Mouse (Mus musculus) erythroblast, embryonic 14.5 days (primary cell): ENCODE results near the gene Tas2r118. TPM values are rescaled to one million over a fixed set of nuclear protein-coding genes. Genes with fewer than 3 reads are reported as not detected.

Experiments used
- H3K27me3 ChIP-seq: 2 replicates; pipeline ENCODE4 v1.6.1; 2012; ENCODE audit warnings: inconsistent platforms; ENCODE audit not compliant: control insufficient read depth
- H3K36me3 ChIP-seq: 2 replicates; pipeline ENCODE4 v1.6.1; 2012; ENCODE audit warnings: mild to moderate bottlenecking, inconsistent platforms; ENCODE audit not compliant: control insufficient read depth
- H3K4me1 ChIP-seq: 2 replicates; pipeline ENCODE4 v1.6.1; 2012; ENCODE audit warnings: inconsistent platforms; ENCODE audit not compliant: control insufficient read depth
- H3K4me3 ChIP-seq: replicated peaks from 2 replicates; pipeline ENCODE3; 2012; ENCODE audit warnings: moderate library complexity, mild to moderate bottlenecking, inconsistent platforms
- H3K9me3 ChIP-seq: 2 replicates; pipeline ENCODE4 v1.6.1; 2012; ENCODE audit warnings: low read length, inconsistent platforms, mixed read lengths; ENCODE audit not compliant: control insufficient read depth
- GATA1 ChIP-seq: IDR thresholded peaks from 2 replicates; pipeline ENCODE4 v1.6.1; 2012; ENCODE audit warnings: low read length, inconsistent platforms, mixed read lengths
- TAL1 ChIP-seq: IDR thresholded peaks from 3 replicates; pipeline ENCODE4 v1.6.1; 2012; ENCODE audit warnings: low read length, inconsistent platforms, mixed read lengths
- polyA plus RNA-seq: library from polyadenylated mRNA; stranded (reverse); fragments of >175 nt; gene quantifications from 2 replicates; pipeline ENCODE4 v1.2.3, GENCODE M21; 2012

Gene Tas2r118
- not detected in 2 replicates for polyA plus RNA-seq

DNA sequence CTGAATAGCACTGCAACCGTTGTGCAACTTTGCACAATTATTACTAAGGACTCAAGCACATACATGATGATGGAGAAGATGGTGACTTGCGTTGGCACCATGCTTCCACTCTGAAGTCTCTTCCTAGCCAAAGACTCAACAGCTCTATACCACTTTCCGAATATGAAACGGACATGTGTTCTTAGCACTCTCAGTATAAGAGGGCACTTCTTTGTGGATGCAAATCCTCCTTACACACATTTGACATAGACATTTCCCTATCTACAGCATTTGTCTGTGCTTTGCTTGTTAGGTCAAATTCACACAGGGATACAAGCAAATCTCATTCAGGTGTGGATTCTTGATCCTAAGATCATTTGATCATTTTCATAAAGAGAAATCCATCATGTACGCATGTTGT is at the start of gene Tas2r118:
Tas2r118 (minus strand) TSS at position 101 of the 400 bp plus-strand sequence.
- H3K27me3 ChIP-seq: no peaks in the 10 kb centered on the region
- TF ChIP-seq GATA1 (no peak), TAL1 (no peak)
- no peaks in the 10 kb centered on the region for H3K36me3 ChIP-seq
- H3K9me3 ChIP-seq: no peaks in the 10 kb centered on the region
- H3K4me3 ChIP-seq: no peak within 1 kb of the TSS
- H3K4me1 ChIP-seq: no peaks in the 10 kb centered on the region

DNA sequence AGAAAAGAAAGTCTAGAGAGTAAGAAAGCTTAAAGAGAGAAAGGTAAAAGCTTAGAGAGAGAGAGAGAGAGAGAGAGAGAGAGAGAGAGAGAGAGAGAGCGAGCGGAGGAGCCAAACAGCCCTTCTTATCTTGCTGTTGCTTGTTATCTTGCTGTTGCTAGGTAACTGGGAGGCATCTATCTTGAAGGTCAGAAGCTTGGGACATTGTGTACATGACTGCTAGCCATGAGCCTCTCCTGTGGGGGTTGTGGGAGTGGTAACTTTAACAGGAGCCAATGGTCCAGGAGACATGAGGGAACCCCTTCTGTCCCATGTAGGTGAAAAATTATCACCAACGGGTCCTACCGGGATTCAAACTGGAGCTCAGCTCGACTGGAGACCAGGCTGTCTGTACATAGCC is 48.5 kb upstream of the Tas2r118 start:
- Histone ChIP-seq H3K36me3 (no peaks in the 10 kb centered on the region), H3K4me1 (no peaks in the 10 kb centered on the region), H3K9me3 (no peaks in the 10 kb centered on the region), H3K4me3 (no peak overlapping the region), H3K27me3 (no peaks in the 10 kb centered on the region)
- TF ChIP-seq TAL1 (no peak), GATA1 (no peak)

DNA sequence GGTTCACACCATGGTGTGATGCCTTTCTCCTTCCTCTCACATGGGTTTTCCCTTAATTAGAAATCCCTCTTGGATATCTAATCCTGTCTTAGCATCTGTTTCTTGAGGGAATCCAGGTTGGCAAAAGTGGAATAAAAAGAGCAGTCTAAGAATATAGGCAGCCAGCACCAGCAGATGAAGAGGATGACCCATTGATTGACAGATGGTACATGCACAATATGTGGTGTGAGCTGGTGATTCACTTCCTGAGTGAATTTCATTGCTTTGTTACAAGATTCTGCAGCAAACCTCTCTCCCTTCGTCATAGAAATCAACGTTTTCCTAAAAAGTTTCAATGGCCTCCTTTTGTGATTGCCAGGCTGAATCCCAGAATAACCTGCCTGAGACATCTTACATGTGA is 23.4 kb upstream of the Tas2r118 start:
- no peak for TF ChIP-seq GATA1
- no peak for TF ChIP-seq TAL1

DNA sequence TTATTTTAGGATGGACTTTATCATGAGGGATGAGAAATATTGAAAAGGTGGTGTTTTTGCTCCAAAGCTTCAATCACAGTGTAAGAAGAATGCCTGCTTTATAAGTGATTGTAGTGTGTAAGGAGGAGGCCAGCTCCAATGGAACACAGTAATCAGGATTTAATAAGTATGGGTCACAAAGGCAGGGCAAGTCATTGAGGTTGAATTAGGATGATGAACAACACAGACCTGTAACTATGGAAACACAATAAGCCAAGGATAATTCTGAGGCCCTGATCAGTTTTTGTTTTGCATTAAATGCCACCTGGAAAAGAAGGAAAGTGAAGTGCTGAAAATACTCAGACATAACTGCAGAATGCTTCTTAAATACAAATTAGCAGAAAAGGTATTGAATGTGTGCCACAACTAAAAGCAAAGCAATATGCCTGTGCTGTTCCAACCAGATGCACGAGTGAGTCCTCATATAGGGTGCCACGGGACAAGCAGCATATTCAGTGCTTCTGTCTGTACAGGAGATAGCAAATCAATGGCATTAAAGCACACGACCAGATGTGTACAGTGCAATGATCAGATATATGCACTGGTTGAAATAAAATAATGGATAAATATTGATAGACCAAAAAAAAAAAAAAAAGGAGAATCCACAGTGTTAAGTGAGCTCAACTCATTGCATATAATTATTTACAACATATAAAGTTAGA is 21.0 kb upstream of the Tas2r118 start:
- H3K36me3 ChIP-seq: no peaks in the 10 kb centered on the region
- no peak for TF ChIP-seq TAL1
- no peak for TF ChIP-seq GATA1

More for the DNA sequence above, 23.4 kb upstream of the Tas2r118 start:
- Histone ChIP-seq H3K36me3 (no peaks in the 10 kb centered on the region), H3K9me3 (no peaks in the 10 kb centered on the region; the same call in 1 of the 2 replicates), H3K4me3 (no peak overlapping the region), H3K4me1 (no peaks in the 10 kb centered on the region), H3K27me3 (no peaks in the 10 kb centered on the region)

DNA sequence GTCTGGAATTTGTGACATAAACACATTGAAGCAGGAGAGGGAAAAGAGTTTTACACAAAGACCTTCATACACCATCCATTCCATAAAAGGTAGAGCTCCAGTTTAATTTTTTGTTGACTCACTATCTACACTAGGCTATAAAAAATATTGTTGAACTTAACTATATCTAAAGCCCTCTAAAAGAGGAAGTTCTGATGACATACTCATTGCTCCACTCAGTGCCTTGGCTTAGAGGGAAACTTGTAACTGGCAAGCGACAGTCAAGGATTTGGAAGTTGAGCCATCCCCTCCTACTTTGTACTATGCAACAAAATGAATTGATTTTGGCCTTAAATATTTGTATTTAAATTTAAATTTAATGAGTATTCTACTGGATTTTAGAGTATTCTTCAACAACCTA is 16.4 kb upstream of the Tas2r118 start:
- no peaks in the 10 kb centered on the region for H3K36me3 ChIP-seq
- no peaks in the 10 kb centered on the region; the same call in 1 of the 2 replicates for H3K9me3 ChIP-seq
- H3K27me3 ChIP-seq: no peaks in the 10 kb centered on the region
- H3K4me3 ChIP-seq: no peak overlapping the region
- TF ChIP-seq GATA1 (no peak), TAL1 (no peak)
- H3K4me1 ChIP-seq: no peaks in the 10 kb centered on the region

More for the DNA sequence above, 21.0 kb upstream of the Tas2r118 start:
- Histone ChIP-seq H3K27me3 (no peaks in the 10 kb centered on the region), H3K4me3 (no peak overlapping the region), H3K9me3 (no peaks in the 10 kb centered on the region; the same call in 1 of the 2 replicates), H3K4me1 (no peaks in the 10 kb centered on the region)

DNA sequence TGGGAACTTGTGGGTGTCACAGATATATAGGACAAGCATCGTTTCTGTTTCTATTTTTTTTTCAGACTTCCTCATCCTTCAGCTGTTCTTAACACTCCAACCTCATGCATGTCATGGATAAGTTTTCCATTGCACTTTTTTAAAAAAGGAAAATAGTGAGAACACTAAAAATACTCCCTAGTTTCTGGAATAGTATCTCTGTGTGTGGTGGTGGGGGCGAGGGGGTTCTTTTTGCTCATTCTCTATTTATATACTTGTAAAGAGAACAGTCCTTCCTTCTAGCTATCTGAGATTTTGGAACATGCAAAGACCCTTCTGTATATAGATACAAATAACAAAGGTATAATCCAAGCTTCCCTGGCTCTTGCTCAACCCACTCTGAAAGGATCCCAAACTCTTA is 2.9 kb downstream of the Tas2r118 start:
- Histone ChIP-seq H3K27me3 (no peaks in the 10 kb centered on the region), H3K9me3 (no peaks in the 10 kb centered on the region)

DNA sequence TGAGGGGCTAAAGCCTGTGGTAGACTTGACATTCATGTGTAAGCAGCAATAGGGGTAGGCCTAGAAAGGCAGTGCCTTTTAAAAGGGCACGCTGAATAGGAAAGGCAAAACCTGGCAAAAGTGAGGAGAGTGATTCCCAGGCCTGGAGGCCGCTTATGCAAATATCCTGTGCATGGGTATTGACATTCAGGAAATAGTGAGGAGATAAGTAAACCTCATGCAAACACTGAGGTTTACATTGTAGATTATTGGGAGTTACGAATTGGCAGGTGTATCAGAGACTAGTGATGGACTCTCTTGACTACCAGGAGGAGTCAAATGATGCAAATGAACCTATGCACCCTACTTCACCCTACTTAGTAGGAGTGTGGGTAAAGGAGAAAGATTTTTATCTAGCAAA is 3.9 kb downstream of the Tas2r118 start:
- H3K4me3 ChIP-seq: no peak overlapping the region
- no peak for TF ChIP-seq GATA1
- no peak for TF ChIP-seq TAL1
- no peaks in the 10 kb centered on the region for H3K4me1 ChIP-seq
- H3K27me3 ChIP-seq: no peaks in the 10 kb centered on the region
- no peaks in the 10 kb centered on the region for H3K9me3 ChIP-seq
- no peaks in the 10 kb centered on the region for H3K36me3 ChIP-seq

More for the DNA sequence above, 2.9 kb downstream of the Tas2r118 start:
- Histone ChIP-seq H3K36me3 (no peaks in the 10 kb centered on the region), H3K4me3 (no peak overlapping the region), H3K4me1 (no peaks in the 10 kb centered on the region)
- TF ChIP-seq GATA1: no peak
- no peak for TF ChIP-seq TAL1

DNA sequence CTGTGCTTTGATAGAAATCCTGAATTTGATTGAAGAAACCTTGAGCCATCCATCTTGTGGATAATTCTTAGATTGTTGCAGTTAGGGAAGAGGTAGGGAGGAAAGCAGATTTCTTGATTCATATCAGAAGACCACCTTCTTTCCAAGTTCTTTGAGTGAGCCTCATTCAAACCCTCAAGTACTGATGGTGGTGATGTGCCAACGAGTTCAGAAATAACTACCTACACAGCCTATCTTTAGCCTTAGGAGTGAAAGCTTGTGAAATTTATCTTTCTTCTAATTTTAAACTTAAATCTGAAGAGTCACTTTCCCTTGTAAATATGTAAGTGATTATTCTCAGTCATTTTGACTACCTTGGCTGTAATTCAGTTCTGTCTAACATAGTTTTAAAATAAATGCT is 6.1 kb downstream of the Tas2r118 start:
- Histone ChIP-seq H3K36me3 (no peaks in the 10 kb centered on the region), H3K4me3 (no peak overlapping the region), H3K4me1 (no peaks in the 10 kb centered on the region), H3K27me3 (no peaks in the 10 kb centered on the region), H3K9me3 (peaks cover 2% of the 10 kb centered on the region; the same call in 1 of the 2 replicates)
- no peak for TF ChIP-seq TAL1
- no peak for TF ChIP-seq GATA1

DNA sequence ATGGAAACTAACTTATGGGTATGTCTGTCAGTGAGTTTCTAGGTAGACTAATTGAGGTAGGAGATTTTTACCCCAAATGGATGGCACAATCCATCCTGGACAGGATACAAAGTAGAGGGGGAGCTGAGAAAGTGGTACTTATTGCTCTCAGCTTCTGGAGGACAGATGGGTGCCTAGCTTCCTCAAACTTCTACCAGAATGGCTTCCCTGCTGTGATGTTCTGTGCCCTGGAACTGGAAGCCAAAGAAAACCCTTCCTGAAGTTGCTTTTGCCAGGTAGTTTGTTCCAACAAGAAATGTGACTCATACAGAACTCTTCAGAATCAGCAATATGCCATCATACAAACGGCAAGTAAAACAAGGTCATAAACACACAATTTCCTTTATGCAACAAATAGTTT is 29.1 kb downstream of the Tas2r118 start:
- Histone ChIP-seq H3K9me3 (0 out of 2 replicates have a peak, but pooled peaks cover 2% of the 10 kb centered on the region), H3K4me3 (no peak overlapping the region), H3K4me1 (no peaks in the 10 kb centered on the region), H3K36me3 (no peaks in the 10 kb centered on the region), H3K27me3 (no peaks in the 10 kb centered on the region)
- TF ChIP-seq GATA1 (no peak), TAL1 (no peak)
